Mouse (Mus musculus): ENCODE measurements around the gene Crybg3.
A peak's percentile ranks its signal among the peaks of the same experiment; 100 is the strongest.

The Crybg3 gene

DNA sequence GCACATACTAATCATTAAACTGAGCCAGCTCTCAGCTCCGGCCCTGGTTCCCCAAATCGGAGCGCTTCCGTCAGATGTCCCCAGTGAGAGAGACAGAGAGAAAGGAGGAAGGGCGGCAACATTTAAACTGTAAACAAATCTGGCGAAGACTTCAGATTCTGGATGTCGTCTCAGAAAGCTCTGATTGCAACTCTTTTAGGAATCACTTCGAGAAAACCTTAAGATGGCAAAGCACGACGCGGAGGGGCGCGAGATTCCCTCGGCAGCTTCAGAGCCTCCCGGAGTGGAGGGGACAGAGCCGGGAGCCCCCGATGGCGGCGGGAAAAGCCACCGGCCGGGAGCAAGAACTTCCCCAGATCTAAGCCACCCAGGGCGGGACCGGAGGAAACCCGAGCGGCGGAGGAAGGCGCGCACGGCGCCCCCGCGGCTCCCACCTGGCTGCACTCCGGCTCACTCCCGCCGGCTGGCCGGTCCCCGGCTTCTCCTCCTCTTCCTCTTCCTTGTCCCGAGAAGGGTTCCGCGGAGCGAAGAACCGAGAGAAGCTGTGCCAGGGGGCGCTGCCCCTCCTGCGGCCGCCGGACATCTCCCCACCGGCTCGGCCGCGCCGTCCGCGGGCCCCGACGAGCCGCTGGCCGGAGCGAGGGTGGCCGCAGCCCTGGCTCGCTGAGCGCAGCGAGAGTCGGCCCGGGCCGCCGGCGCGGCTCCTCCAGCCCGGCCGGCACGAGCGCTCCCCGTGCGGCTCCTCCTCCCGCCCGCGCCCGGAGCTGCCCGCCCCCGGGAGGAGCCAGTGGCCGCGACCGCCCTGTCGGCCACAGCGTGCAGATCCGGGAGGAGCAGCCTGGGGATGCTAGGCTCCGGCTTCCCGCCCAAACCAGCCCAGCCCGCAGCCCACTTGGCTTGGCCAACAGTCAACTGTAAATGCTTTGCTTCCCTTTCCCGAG lies at the start of gene Crybg3:
Gene Crybg3 (minus strand): TSS at position 669 of the 941 bp plus-strand sequence.
- peak; percentile 81 for DNase-seq (ENCODE audit: extremely low spot score)

DNA sequence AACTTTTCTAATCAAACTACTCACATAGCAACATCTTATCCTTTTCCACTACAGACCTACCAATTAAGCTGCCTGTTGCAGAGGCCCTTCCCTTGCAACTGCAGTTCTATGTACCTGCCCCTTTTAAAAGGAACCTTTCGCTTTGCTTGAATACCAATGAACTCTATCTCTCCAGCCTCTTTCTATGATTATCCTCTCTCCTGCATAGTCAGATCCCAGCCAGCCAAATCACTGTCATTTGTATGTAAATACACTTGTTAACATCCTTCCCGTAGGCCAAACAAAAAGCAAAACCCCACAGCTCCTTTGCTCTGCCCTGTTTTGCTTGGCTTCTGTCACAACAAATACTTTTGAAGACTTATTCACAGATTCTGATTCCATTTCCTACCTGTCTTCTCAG lies 43.0 kb upstream of the Crybg3 start:
- DNase-seq (ENCODE audit: extremely low spot score): no peak

DNA sequence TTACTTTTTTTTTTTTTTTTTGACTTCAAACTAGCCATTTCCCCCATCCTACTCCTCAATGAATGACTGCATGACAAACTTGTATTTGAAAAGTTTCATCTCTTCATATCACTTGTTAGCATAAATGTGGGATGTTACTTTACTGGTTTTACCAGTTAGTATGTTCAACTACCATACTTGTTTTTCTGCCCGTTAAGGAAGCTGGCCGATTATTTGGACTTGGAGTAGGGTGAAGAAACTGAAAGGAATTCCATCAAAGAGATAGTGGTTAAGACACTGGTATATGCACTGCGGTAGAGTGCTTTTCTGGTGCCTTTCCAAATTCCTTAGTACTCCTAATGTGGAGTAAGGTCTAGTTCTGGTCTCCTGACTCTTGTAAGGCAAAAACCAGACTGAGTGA lies 39.2 kb upstream of the Crybg3 start:
- DNase-seq (ENCODE audit: extremely low spot score): no peak

DNA sequence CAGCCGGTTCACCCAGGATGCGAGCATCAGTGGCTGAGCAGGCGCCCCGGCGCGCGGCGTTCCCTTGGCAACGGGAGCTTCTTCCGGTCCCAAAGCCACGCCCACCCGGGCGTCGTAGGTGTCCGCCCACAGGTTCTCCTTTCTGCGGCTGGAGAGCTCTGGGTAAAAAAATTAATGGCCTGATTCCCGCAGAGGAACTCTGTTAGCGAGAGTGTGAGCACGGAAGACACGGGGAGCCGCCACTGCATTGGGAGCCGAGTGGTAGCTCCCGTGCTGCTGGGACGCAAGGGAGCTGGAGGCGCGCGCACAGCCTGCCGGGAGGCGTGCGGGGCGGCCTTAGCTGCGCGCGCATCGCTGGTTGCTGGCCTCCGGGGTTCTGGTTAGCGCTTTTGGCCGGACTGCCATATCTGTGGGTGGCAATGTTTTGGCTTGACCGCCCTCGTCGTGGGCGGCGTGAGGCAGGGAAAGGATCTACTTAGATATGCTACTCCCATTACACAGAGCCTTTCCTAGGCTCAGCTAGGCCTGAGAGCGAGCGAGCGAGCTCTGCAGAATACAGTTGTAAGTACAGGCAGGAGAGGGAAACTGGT lies 38.4 kb upstream of the Crybg3 start, which contains the start of gene Arl6:
Gene Arl6 (minus strand): TSS at position 290 of the 590 bp plus-strand sequence.
- DNase-seq (ENCODE audit: extremely low spot score): peak; percentile 94

DNA sequence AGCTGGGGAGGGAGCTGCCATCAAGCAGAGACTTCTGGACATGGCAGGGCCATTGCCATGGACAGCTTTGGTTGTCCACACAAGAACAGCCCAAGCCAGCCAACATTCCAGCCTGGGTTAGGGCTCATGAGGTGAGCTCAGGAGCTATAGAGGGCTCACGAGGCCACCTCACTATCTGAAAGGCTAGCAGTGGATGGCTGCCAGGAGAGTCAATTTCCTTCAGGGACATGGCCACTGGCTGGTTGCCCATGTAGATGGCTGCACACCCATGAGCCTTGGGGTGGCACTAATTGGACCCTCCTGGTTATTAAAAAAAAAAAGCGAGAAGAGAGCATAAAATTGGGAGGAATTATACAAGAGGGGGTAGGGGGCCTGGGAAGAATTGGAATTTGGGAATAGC lies 33.8 kb upstream of the Crybg3 start:
- no peak for DNase-seq (ENCODE audit: extremely low spot score)

DNA sequence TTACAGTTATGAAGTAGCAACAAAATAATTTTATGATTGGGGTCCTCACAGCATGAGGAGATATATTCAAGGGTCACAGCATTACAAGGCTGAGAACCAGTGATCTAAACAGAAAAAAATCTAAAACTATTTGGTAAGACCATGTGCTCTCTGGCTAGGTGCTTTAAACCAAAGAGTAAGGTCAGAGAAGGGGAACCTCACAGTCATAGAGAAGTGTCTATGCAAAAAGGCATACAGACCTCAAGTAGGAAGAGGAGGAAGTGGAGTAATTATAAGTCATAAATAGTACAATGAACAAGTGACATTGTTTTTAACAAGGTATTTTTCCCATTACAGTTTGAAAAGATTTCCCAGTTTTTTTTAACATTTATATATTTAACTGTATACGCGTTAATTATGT lies 20.8 kb upstream of the Crybg3 start:
- no peak for DNase-seq (ENCODE audit: extremely low spot score)

DNA sequence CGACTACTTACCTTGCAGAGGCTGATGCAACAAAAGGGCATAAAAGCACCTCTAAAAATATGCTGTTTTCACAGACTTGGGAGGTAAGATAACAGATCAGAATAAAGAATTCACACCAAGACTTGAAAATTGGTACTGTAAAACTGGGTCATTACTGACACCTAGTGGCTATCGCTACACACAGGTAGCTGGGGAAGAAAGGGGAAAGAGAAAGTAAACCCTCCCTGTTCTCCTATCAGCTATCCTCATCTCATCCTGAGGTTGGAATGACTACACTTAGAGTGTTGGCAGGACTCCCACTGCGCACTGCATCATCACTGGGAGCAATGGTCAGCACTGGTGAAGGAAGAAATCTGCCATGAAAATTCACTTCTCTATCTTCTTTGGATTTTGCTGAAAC lies 16.4 kb upstream of the Crybg3 start:
- peak; percentile 42 for DNase-seq (ENCODE audit: extremely low spot score)

DNA sequence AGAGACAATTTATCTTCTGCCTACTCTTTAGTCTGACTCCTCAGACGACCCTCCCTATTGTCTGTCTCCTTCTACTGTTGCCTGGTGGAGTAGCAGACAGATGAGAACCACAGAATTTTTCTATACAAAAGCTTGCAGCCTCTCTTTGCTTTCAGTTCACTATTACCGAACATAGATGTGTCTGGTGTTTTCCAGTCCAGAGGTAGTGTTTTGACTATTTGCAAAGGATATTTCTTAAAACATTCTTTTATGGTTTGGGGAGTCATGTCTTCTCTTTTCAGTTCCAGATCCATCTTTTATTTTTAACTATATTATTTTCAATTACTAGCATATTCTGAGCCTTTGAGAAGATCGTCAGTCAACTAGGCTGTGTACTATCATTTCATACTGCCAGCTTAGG lies 14.9 kb upstream of the Crybg3 start:
- no peak for DNase-seq (ENCODE audit: extremely low spot score)

DNA sequence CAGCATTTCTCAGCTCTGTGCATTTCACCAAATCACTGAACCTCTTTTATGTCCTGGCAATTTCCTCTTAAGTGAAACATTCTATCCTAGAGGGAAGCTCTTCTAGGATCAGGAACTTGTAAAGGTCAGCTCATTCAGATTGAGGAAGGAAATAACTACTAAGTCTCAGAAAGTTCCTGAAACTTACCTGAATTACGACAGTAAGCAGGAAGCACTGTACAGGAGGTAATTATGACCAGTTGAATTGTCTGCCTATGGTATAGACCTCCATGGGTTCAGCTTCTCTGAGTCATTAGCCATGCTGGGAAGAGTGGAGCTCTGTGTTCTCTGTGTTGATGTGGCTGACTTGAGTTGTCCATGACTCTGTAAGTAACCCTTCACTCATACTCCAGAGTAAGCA lies 10.0 kb upstream of the Crybg3 start:
- DNase-seq (ENCODE audit: extremely low spot score): no peak

DNA sequence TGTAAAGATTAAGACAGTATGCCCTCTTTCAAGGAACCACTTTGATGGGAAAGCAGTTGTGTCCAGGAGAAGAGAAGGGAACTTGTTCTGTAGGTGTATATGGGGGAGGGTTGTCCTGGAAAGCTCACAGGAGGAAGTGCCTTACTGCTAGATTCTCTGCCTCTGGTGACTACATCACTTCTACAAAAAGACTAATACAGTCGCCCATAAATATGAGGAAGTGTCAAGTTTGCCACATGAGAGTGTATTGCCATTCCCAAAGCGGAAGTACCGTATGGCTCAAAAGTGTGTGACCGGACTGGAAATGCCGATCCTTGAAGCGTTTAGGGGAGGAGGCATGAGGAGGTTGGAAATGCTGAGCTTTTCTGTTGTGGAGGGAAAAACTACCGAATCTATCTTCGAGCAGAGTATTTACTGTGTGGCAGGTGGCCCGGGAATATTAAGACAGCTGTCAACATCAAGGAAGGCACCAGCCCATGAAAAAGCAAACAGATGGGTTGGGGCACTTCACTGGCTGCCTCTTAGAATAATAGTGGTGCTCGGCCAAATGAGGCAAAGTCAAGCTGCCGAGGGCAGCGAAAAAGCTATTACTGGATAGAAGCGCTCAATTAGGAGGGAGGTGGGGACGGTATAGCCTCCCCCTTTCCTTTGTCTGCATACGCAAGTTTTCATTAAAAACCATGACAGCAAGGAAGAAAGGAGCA lies 3.5 kb upstream of the Crybg3 start:
- no peak for DNase-seq (ENCODE audit: extremely low spot score)

DNA sequence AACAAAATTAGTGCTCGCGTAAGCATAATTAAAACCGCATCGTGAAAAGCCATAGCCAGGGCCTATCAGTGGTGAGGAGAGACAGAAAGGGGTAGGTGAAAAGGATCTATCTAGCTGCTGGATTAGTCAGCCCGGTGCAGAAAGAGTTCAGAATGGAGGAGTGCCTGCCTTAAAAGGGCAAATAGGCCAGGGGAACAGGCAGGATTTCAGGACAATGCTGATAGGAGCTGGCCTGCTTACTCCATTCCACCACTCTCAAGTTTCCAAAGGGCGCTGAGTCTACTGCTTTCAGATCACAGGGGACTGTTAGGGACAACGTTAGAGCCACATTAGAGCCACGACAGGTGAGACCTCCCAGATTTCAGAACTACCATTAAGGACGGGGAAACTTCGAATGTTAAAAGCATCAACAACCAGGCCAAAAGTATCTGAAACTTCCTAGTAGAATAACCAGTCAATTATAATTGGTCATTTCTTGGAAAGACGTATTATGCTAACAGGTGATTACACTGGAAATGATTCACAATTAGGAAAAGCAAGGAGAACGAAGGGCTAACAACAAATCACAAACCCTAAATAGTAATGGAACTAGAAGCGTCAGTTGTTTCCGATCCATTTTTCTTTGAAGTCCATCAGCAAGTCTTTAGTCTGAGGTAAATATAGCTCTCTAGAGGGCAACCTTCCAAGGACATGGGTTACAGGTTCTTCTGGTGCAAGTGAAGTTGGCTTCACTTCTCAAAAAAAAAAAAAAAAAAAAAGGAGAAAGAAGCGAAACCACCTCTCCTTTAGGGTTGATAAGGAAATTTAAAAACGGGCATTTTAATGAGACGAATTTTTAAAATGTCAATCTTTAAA lies 1.1 kb downstream of the Crybg3 start:
- peak; percentile 40 for DNase-seq (ENCODE audit: extremely low spot score)

DNA sequence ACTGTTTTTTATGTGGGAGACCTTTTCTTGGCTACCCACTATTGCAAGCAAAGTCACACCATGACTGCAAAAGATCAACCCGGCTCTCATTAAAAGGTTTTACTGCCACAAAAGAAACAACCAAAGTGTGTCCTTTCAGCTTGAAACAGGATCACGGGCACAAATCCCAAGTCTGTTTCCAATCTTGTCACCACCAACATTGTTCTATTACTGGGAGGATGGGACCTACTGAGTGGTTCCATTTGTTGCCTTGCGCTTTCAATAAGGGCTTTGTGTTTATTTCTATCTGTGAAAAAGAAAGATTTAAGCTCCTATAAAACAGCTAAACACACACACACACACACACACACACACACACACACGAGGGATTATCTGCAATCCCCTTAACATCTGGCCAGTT lies 1.8 kb downstream of the Crybg3 start:
- DNase-seq (ENCODE audit: extremely low spot score): no peak

DNA sequence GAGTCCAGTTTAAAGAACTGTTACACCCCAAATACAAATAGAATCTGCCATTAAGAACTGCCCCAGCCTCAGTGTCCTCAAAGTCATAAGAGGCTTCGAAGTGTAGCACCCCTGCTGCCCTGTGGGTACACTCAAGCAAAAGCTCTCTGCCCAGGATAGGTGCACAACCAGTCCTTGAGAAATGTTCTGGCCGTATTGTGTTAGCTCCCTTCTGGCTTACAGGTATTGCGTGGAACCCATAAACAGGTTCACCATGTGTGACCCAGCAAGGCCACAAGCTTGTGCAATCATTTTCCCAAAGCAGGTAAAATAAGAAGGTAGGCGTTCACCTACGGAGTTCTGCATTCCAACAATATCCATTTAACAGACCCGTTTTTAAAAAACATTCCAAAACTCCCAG lies 3.5 kb downstream of the Crybg3 start:
- no peak for DNase-seq (ENCODE audit: extremely low spot score)

DNA sequence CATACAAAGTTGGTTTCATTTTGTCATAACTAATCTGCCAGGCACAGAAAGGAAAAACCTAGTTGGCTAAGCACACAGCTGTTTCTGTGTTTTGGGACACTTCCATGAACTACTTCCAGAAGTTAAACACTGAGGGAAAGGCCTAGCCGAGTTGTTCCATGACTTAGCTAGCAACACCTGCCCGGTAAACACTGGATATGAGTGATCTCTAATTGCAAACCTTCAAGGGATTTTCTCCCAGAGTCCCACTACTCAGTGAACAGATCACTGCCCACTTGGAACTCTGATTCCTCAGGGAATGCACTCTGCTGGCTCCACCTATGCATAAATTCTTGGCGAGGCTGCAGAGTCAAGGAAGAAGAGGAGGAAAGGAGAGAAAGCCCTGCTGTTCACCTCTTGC lies 6.1 kb downstream of the Crybg3 start:
- DNase-seq (ENCODE audit: extremely low spot score): no peak

DNA sequence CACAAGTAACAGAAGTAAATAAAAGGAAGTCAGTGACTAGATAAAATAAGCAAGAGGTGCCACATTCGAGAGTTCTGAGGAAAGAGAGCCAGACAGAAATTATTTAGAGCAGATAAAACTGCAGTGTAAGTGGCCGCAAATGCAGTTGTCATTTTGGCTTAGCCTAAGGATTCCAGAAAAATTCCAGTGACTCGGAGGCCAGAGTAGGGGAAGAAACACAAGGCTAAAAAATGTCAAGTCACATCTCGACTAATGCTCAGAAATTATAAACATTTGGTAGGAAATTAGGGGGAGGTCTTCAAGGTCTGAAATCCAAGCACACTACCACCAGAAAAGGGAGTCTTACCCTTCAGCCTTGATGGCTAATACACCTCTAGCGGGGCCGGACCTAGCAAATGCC lies 10.0 kb downstream of the Crybg3 start:
- no peak for DNase-seq (ENCODE audit: extremely low spot score)

DNA sequence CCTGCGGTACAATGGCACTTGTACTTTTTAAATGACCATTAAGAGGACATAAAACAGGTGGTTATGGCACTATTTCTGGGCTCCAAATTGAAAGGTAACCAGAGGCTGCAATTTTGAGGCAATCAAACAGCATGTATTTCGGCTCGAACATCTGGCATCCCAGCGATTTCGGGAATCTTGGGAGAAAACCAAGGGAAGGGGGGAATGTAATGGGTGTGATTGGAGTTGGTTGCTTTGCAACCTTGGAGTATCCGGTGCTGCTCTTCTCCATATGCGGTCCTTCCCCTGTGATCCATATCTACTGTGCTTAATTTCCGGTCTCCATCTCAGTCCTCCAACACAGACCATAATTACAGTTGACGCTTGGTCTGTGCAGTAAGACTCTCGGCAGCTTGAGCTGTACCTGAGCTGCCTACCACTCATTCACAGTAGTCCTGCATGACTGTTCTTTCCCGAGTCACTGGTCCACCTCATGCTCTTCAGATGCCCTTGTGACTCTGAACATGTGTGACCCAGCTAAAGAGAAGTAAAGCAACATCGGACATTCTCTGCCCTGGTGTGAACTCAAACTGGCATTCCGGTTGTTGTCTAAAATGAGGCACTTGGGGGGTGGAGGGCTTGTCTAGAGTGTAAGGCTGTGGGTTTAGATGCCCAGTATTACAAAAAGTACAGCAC lies 12.3 kb downstream of the Crybg3 start:
- no peak for DNase-seq (ENCODE audit: extremely low spot score)

DNA sequence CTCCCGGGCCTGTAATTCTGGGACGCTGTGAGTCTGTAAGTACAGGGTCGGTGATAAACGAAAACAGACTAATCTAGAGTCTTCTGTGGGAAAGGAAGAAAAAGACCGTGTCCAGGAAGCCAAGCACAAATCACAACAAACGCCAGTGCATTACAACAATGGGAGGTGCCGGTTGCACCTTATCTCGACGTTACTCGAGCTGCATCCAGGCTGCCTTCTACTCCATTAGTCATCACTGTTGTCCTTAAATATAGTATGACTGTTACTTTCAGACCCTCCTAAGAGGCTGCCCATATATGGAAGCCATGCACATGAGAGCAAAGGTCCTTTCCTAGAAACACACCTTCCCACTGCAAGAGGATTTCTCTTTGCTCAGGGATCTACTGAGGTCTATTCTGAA lies 13.0 kb downstream of the Crybg3 start:
- DNase-seq (ENCODE audit: extremely low spot score): no peak

DNA sequence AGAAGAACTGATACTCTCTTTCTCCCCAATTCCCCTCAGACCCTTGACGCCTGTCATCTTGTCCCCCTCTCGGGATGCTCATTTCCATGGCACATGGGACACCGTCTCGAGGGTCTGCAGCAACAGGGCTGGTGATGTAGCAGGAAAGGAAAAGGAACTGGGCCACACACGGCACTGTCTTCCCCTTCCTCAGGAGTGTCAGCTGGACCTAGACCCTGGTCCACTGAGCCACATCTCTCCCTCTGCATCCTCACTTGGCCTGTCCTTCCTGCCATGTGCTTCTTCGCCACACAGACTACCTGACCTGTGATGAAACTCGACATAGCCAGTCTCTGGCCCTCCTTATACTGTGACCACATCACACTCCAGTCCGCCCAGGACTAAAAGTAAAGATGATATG lies 13.9 kb downstream of the Crybg3 start:
- DNase-seq (ENCODE audit: extremely low spot score): no peak

DNA sequence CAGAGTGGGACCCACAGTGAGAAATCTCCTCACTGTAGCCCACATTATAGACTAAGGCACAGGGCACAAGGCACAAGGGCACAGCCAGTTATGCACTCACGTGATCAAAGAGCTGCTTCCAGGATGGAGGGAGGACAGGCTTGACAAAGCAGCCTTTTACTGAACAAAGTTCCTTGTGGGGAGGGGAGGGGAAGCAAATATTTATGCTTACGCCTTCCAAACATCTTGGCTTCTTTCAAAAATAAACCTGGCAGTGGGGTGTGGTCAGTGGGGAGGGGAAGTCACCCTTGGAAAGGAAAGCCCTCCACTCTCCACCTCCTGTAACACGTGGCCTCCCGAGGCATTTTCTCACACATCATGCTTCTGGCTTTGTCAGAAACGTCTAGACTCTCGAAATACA lies 14.5 kb downstream of the Crybg3 start:
- DNase-seq (ENCODE audit: extremely low spot score): no peak

DNA sequence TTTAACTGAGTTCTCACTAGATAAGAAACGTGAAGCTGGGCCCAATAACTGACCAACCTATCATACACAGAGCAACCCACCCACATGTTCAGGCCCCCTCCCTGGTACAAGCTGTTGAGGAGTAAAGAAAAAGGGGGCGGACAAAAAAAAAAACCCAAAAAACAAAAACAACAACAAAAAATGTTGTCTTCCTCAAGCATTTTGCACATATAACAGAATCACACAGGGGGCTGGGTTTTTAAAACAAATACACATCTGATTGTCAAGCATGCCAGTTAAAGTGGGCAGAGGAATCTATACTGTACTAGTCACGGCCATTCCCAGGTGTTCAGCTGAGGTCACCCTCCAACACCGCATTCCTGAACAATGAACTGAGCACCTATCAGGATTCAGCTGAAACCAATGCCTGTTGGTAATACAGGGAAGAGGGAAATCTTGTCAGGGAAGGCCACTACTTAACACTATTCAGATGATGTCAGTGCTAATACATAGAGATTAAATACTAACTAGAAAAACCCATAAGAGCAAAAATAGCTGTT lies 15.0 kb downstream of the Crybg3 start:
- DNase-seq (ENCODE audit: extremely low spot score): no peak

DNA sequence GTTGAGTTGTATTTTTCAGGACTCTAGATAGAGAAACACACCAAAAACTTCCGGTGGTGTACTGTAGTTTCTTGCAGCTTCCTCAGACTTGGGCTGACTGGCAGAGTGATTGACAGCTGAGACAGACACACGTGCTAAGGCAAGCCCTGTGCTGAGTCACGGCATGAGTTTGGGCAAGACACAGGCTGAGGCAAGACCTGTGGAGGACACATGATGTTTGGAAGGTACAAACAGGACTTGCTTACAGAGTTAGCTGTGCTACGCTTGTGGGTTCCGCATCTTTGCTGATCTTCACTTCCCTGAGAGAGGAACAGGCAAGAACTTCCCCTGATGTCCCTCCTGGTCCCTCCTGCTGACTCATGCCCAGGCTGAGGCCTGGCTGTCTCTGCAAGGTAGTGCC lies 17.3 kb downstream of the Crybg3 start:
- DNase-seq (ENCODE audit: extremely low spot score): no peak
